19 mouse cellular contexts compared by ENCODE assay signal in the genomic region with DNA sequence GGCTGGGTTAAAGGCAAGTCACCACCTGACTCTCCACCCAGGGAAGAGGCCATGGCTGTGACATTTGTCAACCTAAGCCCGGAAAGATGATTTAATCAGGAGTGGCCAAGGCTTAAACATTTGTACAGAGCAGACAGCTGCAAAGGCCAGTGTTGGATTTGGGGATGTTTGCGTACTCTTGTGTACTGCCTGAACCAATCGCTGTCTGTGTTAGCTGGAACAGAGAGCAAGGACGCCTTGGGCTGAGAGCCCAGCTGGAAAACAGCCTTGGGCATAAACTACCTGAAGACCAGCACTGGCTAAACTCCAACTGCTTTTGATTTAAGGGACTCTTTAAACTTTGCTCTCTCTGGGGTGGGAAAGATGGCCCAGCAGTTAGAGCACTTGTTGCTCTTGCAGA. TPM values are rescaled to one million over a fixed set of nuclear protein-coding genes. Genes with fewer than 3 reads are reported as not detected.
DNase-seq lines count a peak whose midpoint lies in the region; ATAC-seq lines count a peak whose summit lies in the region.
"Had no signal": no experiment of that assay in that cellular context is flagged by ENCODE, and none has a peak within 500 bp of the region (broad histone marks: within the 10 kb centered on the region; RNA-seq: fewer than 3 reads in every experiment).

No protein-coding gene starts in this region.

- no peak for ATAC-seq in hindbrain, embryonic 11.5 days (ENCODE audit: low FRiP score)
- ATAC-seq in neural tube, embryonic 15.5 days (ENCODE audit: low FRiP score) = no peak
- ATAC-seq: CD4-positive, CD25-positive, alpha-beta regulatory T cell, adult 4 months; forebrain, embryonic 15.5 days; midbrain, embryonic 15.5 days had no signal

- WGBS in hindbrain, embryonic 10.5 days = 7% methylated on average over 4 of the region's 4 CpGs
- WGBS in hindbrain, embryonic 11.5 days = 7% methylated on average over 4 of the region's 4 CpGs
- 18% methylated on average over 4 of the region's 4 CpGs for WGBS in neural tube, embryonic 15.5 days

- H3K4me2 ChIP-seq in hindbrain, embryonic 11.5 days (replicated peaks; ENCODE audit: low read depth, low read length) = no peak overlapping the region
- H3K4me2 ChIP-seq in neural tube, embryonic 15.5 days = peak overlapping the region; percentile 60
- H3K4me2 ChIP-seq: embryonic facial prominence, embryonic 15.5 days; forebrain, embryonic 15.5 days; hindbrain, embryonic 14.5 days; limb, embryonic 15.5 days; midbrain, embryonic 15.5 days had no signal

- peak; percentile 29 for DNase-seq in hindbrain, embryonic 10.5 days (ENCODE audit: low spot score)
- no peak for DNase-seq in hindbrain, embryonic 11.5 days (ENCODE audit: low spot score)
- peak; percentile 65 for DNase-seq in kidney, adult 18-20 months
- DNase-seq in kidney, postnatal 25 days = peak; percentile 63 to 74
- DNase-seq in natural killer cell, adult 2 months (ENCODE audit: low spot score in 2 of 2) = no peak
- no peak for DNase-seq in heart, adult 18-20 months
- DNase-seq in layer of hippocampus, postnatal 25 days (ENCODE audit: extremely low spot score in 1 of 2, low spot score in 1 of 2) = no peak
- DNase-seq: gastrocnemius, postnatal 36 days; lung, adult 18-20 months; thymus, adult 18-20 months had no signal

- peaks cover 100% of the 10 kb centered on the region for H3K27me3 ChIP-seq in hindbrain, embryonic 10.5 days (ENCODE audit: insufficient read depth, poor library complexity, severe bottlenecking)
- peaks cover 91% of the 10 kb centered on the region for H3K27me3 ChIP-seq in hindbrain, embryonic 11.5 days (ENCODE audit: control insufficient read depth, insufficient read depth, low read length)
- H3K27me3 ChIP-seq in neural tube, embryonic 15.5 days (replicated peaks) = no peaks in the 10 kb centered on the region

- H3K4me1 ChIP-seq in hindbrain, embryonic 10.5 days (replicated peaks) = peaks cover 20% of the 10 kb centered on the region
- peaks cover 3% of the 10 kb centered on the region for H3K4me1 ChIP-seq in hindbrain, embryonic 11.5 days (replicated peaks; ENCODE audit: control insufficient read depth, insufficient read depth, low read length)
- peaks cover 47% of the 10 kb centered on the region for H3K4me1 ChIP-seq in neural tube, embryonic 15.5 days

- no peak overlapping the region for H3K27ac ChIP-seq in hindbrain, embryonic 10.5 days
- no peak overlapping the region for H3K27ac ChIP-seq in hindbrain, embryonic 11.5 days (ENCODE audit: low read depth, low read length)
- H3K27ac ChIP-seq in neural tube, embryonic 15.5 days (replicated peaks) = peak overlapping the region; percentile 99
- H3K27ac ChIP-seq: embryonic facial prominence, embryonic 15.5 days; forebrain, embryonic 15.5 days; hindbrain, embryonic 14.5 days; limb, embryonic 15.5 days; midbrain, embryonic 15.5 days had no signal

- no peaks in the 10 kb centered on the region for H3K36me3 ChIP-seq in hindbrain, embryonic 10.5 days
- no peaks in the 10 kb centered on the region for H3K36me3 ChIP-seq in hindbrain, embryonic 11.5 days (ENCODE audit: control insufficient read depth, insufficient read depth, low read length)
- H3K36me3 ChIP-seq in neural tube, embryonic 15.5 days = no peaks in the 10 kb centered on the region
- H3K36me3 ChIP-seq: embryonic facial prominence, embryonic 15.5 days; forebrain, embryonic 15.5 days; limb, embryonic 15.5 days; midbrain, embryonic 15.5 days had no signal

- no peak overlapping the region for H3K4me3 ChIP-seq in hindbrain, embryonic 10.5 days
- no peak overlapping the region for H3K4me3 ChIP-seq in hindbrain, embryonic 11.5 days (ENCODE audit: low read depth, low read length)
- peak overlapping the region; percentile 21 for H3K4me3 ChIP-seq in neural tube, embryonic 15.5 days (replicated peaks)
- H3K4me3 ChIP-seq: embryonic facial prominence, embryonic 15.5 days; forebrain, embryonic 15.5 days; limb, embryonic 15.5 days; midbrain, embryonic 15.5 days had no signal

- no peak overlapping the region for H3K9ac ChIP-seq in hindbrain, embryonic 11.5 days (ENCODE audit: low read depth, low read length)
- H3K9ac ChIP-seq in neural tube, embryonic 15.5 days (replicated peaks) = peak overlapping the region; percentile 26; the same call in 1 of the 2 replicates
- H3K9ac ChIP-seq: embryonic facial prominence, embryonic 15.5 days; forebrain, embryonic 15.5 days; hindbrain, embryonic 14.5 days; limb, embryonic 15.5 days; midbrain, embryonic 15.5 days had no signal

- H3K9me3 ChIP-seq in hindbrain, embryonic 10.5 days = no peaks in the 10 kb centered on the region
- H3K9me3 ChIP-seq in hindbrain, embryonic 11.5 days (ENCODE audit: control insufficient read depth, low read length) = no peaks in the 10 kb centered on the region
- no peaks in the 10 kb centered on the region for H3K9me3 ChIP-seq in neural tube, embryonic 15.5 days (replicated peaks)
- H3K9me3 ChIP-seq: embryonic facial prominence, embryonic 15.5 days; forebrain, embryonic 15.5 days; limb, embryonic 15.5 days; midbrain, embryonic 15.5 days had no signal

RNA-seq across cellular contexts. Expression of a gene that starts 3.1 kb away (rescaled TPM):
- 15.5 and 55.9 TPM in 2 replicates for polyA plus RNA-seq in hindbrain, embryonic 10.5 days (2016; fragmentation: Nextera tagmentation; extraction: Ambion mirVana)
- polyA plus RNA-seq in hindbrain, embryonic 11.5 days (2014; fragmentation: Nextera tagmentation; extraction: Ambion mirVana) = 49.5 and 58.0 TPM in 2 replicates
- 14.5 and 29.1 TPM in 2 replicates for polyA plus RNA-seq in neural tube, embryonic 15.5 days (2015; fragmentation: Nextera tagmentation; extraction: Ambion mirVana)
- total RNA-seq in heart, adult 18-20 months (2021) = not detected
- total RNA-seq in layer of hippocampus, postnatal 25 days (2021) = not detected
- total RNA-seq: layer of hippocampus, postnatal 14 days had no signal
- polyA plus RNA-seq: CD4-positive, CD25-positive, alpha-beta regulatory T cell, adult 4 months; forebrain, embryonic 15.5 days had no signal

RNA-seq across cellular contexts. Expression of a gene that starts 3.1 kb away (rescaled TPM):
- 0.14 and 2.6 TPM in 2 replicates for polyA plus RNA-seq in hindbrain, embryonic 10.5 days (2016; fragmentation: Nextera tagmentation; extraction: Ambion mirVana)
- 3.3 and 3.7 TPM in 2 replicates for polyA plus RNA-seq in hindbrain, embryonic 11.5 days (2014; fragmentation: Nextera tagmentation; extraction: Ambion mirVana)
- polyA plus RNA-seq in neural tube, embryonic 15.5 days (2015; fragmentation: Nextera tagmentation; extraction: Ambion mirVana) = 4.3 and 4.5 TPM in 2 replicates
- under 1 TPM; 0.25 to 0.26 TPM for total RNA-seq in heart, adult 18-20 months (2021)
- not detected for total RNA-seq in layer of hippocampus, postnatal 25 days (2021)
- total RNA-seq: layer of hippocampus, postnatal 14 days had no signal
- polyA plus RNA-seq: CD4-positive, CD25-positive, alpha-beta regulatory T cell, adult 4 months; forebrain, embryonic 15.5 days; midbrain, embryonic 15.5 days had no signal

RNA-seq across cellular contexts. Expression of a gene that starts 4.3 kb away (rescaled TPM):
- not detected in 2 replicates for polyA plus RNA-seq in hindbrain, embryonic 10.5 days (2016; fragmentation: Nextera tagmentation; extraction: Ambion mirVana)
- polyA plus RNA-seq in hindbrain, embryonic 11.5 days (2014; fragmentation: Nextera tagmentation; extraction: Ambion mirVana) = 0.19 and 0.50 TPM in 2 replicates
- 12.4 and 12.5 TPM in 2 replicates for polyA plus RNA-seq in neural tube, embryonic 15.5 days (2015; fragmentation: Nextera tagmentation; extraction: Ambion mirVana)
- 1 to 10 TPM in 1 of 2 experiments, under 1 TPM in 1; 0.65 to 2.3 TPM for total RNA-seq in heart, adult 18-20 months (2021)
- not detected for total RNA-seq in layer of hippocampus, postnatal 25 days (2021)
- total RNA-seq: layer of hippocampus, postnatal 14 days had no signal
- polyA plus RNA-seq: CD4-positive, CD25-positive, alpha-beta regulatory T cell, adult 4 months had no signal

RNA-seq across cellular contexts. Expression of a gene that starts 11.1 kb away (rescaled TPM):
- polyA plus RNA-seq in hindbrain, embryonic 10.5 days (2016; fragmentation: Nextera tagmentation; extraction: Ambion mirVana) = not detected in 2 replicates
- 0.11 TPM in 1 of 2 replicates, not detected in the other for polyA plus RNA-seq in hindbrain, embryonic 11.5 days (2014; fragmentation: Nextera tagmentation; extraction: Ambion mirVana)
- polyA plus RNA-seq in neural tube, embryonic 15.5 days (2015; fragmentation: Nextera tagmentation; extraction: Ambion mirVana) = 20.0 and 21.3 TPM in 2 replicates
- under 1 TPM; 0.15 to 0.44 TPM for total RNA-seq in heart, adult 18-20 months (2021)
- not detected for total RNA-seq in layer of hippocampus, postnatal 25 days (2021)
- total RNA-seq: layer of hippocampus, postnatal 14 days had no signal
- polyA plus RNA-seq: CD4-positive, CD25-positive, alpha-beta regulatory T cell, adult 4 months; forebrain, embryonic 15.5 days; midbrain, embryonic 15.5 days had no signal

RNA-seq across cellular contexts. Expression of a gene that starts 17.0 kb away (rescaled TPM):
- not detected in 2 replicates for polyA plus RNA-seq in hindbrain, embryonic 10.5 days (2016; fragmentation: Nextera tagmentation; extraction: Ambion mirVana)
- polyA plus RNA-seq in hindbrain, embryonic 11.5 days (2014; fragmentation: Nextera tagmentation; extraction: Ambion mirVana) = 0.13 TPM in 1 of 2 replicates, not detected in the other
- 61.8 and 83.6 TPM in 2 replicates for polyA plus RNA-seq in neural tube, embryonic 15.5 days (2015; fragmentation: Nextera tagmentation; extraction: Ambion mirVana)
- not detected for total RNA-seq in heart, adult 18-20 months (2021)
- not detected for total RNA-seq in layer of hippocampus, postnatal 25 days (2021)
- total RNA-seq: layer of hippocampus, postnatal 14 days had no signal
- polyA plus RNA-seq: CD4-positive, CD25-positive, alpha-beta regulatory T cell, adult 4 months; forebrain, embryonic 15.5 days; heart, embryonic 14.5 days; hindbrain, embryonic 14.5 days; midbrain, embryonic 15.5 days had no signal

Comparison
In these comparisons a context has a peak if more than half of its experiments do, and no peak if none do; other contexts are left out.
1. DNase-seq: peak in hindbrain, embryonic 10.5 days (single experiment), kidney, adult 18-20 months (single experiment) and kidney, postnatal 25 days (2 of 2); none in hindbrain, embryonic 11.5 days (single experiment), natural killer cell, adult 2 months (0 of 2), heart, adult 18-20 months (0 of 2) and layer of hippocampus, postnatal 25 days (0 of 2).